Mouse (Mus musculus): ENCODE data around the gene Ipo5. TPM values are rescaled to one million over a fixed set of nuclear protein-coding genes. Genes with fewer than 3 reads are reported as not detected.
A peak's percentile ranks its signal among the peaks of the same experiment; 100 is the strongest.

The Ipo5 gene
- polyA plus RNA-seq, 1 experiment from 2014 or later = 77.8 TPM

GRCm38 (mm10) chr14:120931236-120931635, 20.2 kb downstream of the Ipo5 start:
- Histone ChIP-seq H3K4me2 (ENCODE audit: low read length) (no peak overlapping the region), H3K9ac (replicated peaks; ENCODE audit: low read length) (no peak overlapping the region), H3K9me3 (ENCODE audit: control insufficient read depth, low read length) (no peaks in the 10 kb centered on the region), H3K36me3 (ENCODE audit: control insufficient read depth, insufficient read depth, low read length) (peaks cover 89% of the 10 kb centered on the region), H3K27me3 (ENCODE audit: control insufficient read depth, insufficient read depth, low read length) (no peaks in the 10 kb centered on the region), H3K4me3 (replicated peaks; ENCODE audit: low read depth, low read length) (no peak overlapping the region), H3K27ac (replicated peaks; ENCODE audit: low read depth, low read length) (no peak overlapping the region), H3K4me1 (ENCODE audit: control insufficient read depth, insufficient read depth, low read length) (no peaks in the 10 kb centered on the region)
- WGBS = 88% methylated on average over 4 of the region's 4 CpGs
- DNase-seq (no peak), ATAC-seq (ENCODE audit: low FRiP score, low TSS enrichment) (no peak)

GRCm38 (mm10) chr14:120933624-120934023, 22.6 kb downstream of the Ipo5 start:
- no peaks in the 10 kb centered on the region for H3K27me3 ChIP-seq (ENCODE audit: control insufficient read depth, insufficient read depth, low read length)
- no peaks in the 10 kb centered on the region for H3K9me3 ChIP-seq (ENCODE audit: control insufficient read depth, low read length)
- no peak overlapping the region for H3K9ac ChIP-seq (replicated peaks; ENCODE audit: low read length)
- DNase-seq = no peak
- H3K4me2 ChIP-seq (ENCODE audit: low read length) = no peak overlapping the region
- H3K36me3 ChIP-seq (ENCODE audit: control insufficient read depth, insufficient read depth, low read length) = peaks cover 86% of the 10 kb centered on the region
- H3K4me3 ChIP-seq (replicated peaks; ENCODE audit: low read depth, low read length) = no peak overlapping the region
- WGBS = 96% methylated on average over 8 of the region's 8 CpGs
- H3K4me1 ChIP-seq (ENCODE audit: control insufficient read depth, insufficient read depth, low read length) = no peaks in the 10 kb centered on the region
- no peak overlapping the region for H3K27ac ChIP-seq (replicated peaks; ENCODE audit: low read depth, low read length)
- no peak for ATAC-seq (ENCODE audit: low FRiP score, low TSS enrichment)

GRCm38 (mm10) chr14:120937102-120937501, 26.1 kb downstream of the Ipo5 start:
- Histone ChIP-seq H3K4me2 (ENCODE audit: low read length) (no peak overlapping the region), H3K36me3 (ENCODE audit: control insufficient read depth, insufficient read depth, low read length) (peaks cover 91% of the 10 kb centered on the region), H3K9me3 (ENCODE audit: control insufficient read depth, low read length) (no peaks in the 10 kb centered on the region), H3K27ac (replicated peaks; ENCODE audit: low read depth, low read length) (no peak overlapping the region), H3K9ac (replicated peaks; ENCODE audit: low read length) (no peak overlapping the region), H3K4me1 (ENCODE audit: control insufficient read depth, insufficient read depth, low read length) (no peaks in the 10 kb centered on the region), H3K4me3 (replicated peaks; ENCODE audit: low read depth, low read length) (no peak overlapping the region), H3K27me3 (ENCODE audit: control insufficient read depth, insufficient read depth, low read length) (no peaks in the 10 kb centered on the region)
- ATAC-seq (ENCODE audit: low FRiP score, low TSS enrichment) (no peak), DNase-seq (no peak)
- 87% methylated on average over 1 of the region's 1 CpGs for WGBS

- H3K4me2 ChIP-seq (ENCODE audit: low read length) = no peak overlapping the region
- H3K4me3 ChIP-seq (replicated peaks; ENCODE audit: low read depth, low read length) = no peak overlapping the region
- DNase-seq (no peak), ATAC-seq (ENCODE audit: low FRiP score, low TSS enrichment) (no peak)
- no peaks in the 10 kb centered on the region for H3K4me1 ChIP-seq (ENCODE audit: control insufficient read depth, insufficient read depth, low read length)
- WGBS = 90% methylated on average over 9 of the region's 9 CpGs
- H3K9me3 ChIP-seq (ENCODE audit: control insufficient read depth, low read length) = no peaks in the 10 kb centered on the region
- H3K36me3 ChIP-seq (ENCODE audit: control insufficient read depth, insufficient read depth, low read length) = peaks cover 90% of the 10 kb centered on the region
- no peaks in the 10 kb centered on the region for H3K27me3 ChIP-seq (ENCODE audit: control insufficient read depth, insufficient read depth, low read length)
- no peak overlapping the region for H3K9ac ChIP-seq (replicated peaks; ENCODE audit: low read length)
- H3K27ac ChIP-seq (replicated peaks; ENCODE audit: low read depth, low read length) = no peak overlapping the region
Observed at GRCm38 (mm10) chr14:120942803-120943202, 31.8 kb downstream of the Ipo5 start.

DNA sequence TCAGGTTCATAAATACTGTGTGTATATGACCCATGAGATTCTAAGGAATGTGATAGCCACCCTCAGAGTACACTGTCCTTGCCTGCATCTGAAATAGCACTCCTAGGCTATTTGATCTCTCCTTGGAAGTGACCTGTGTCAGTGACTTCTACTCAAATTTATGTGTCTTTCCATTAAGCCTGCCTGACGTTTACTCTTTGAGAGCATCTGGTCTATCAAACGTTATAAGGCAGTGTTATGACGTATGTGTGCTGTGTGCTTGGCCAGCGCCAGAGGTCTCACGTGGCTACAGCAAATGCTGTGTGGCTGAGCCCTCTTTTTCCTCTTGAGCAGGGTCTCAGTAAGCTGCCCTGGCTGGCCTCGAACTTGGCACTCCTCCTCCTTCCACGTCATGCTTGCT, 34.1 kb downstream of the Ipo5 start:
- 89% methylated on average over 7 of the region's 7 CpGs for WGBS

GRCm38 (mm10) chr14:120947104-120947503, 36.1 kb downstream of the Ipo5 start:
- H3K9ac ChIP-seq (replicated peaks; ENCODE audit: low read length) = no peak overlapping the region
- 60% methylated on average over 8 of the region's 8 CpGs for WGBS
- ATAC-seq (ENCODE audit: low FRiP score, low TSS enrichment) = no peak
- peak; percentile 49 for DNase-seq
- H3K27ac ChIP-seq (replicated peaks; ENCODE audit: low read depth, low read length) = peak overlapping the region; percentile 20; the same call in 1 of the 2 replicates
- no peaks in the 10 kb centered on the region for H3K4me1 ChIP-seq (ENCODE audit: control insufficient read depth, insufficient read depth, low read length)
- H3K27me3 ChIP-seq (ENCODE audit: control insufficient read depth, insufficient read depth, low read length) = no peaks in the 10 kb centered on the region
- no peak overlapping the region for H3K4me3 ChIP-seq (replicated peaks; ENCODE audit: low read depth, low read length)
- H3K9me3 ChIP-seq (ENCODE audit: control insufficient read depth, low read length) = no peaks in the 10 kb centered on the region
- peaks cover 63% of the 10 kb centered on the region for H3K36me3 ChIP-seq (ENCODE audit: control insufficient read depth, insufficient read depth, low read length)
- H3K4me2 ChIP-seq (ENCODE audit: low read length) = no peak overlapping the region

More for the DNA sequence above, 34.1 kb downstream of the Ipo5 start:
- Histone ChIP-seq H3K9ac (replicated peaks; ENCODE audit: low read length) (no peak overlapping the region), H3K36me3 (ENCODE audit: control insufficient read depth, insufficient read depth, low read length) (peaks cover 83% of the 10 kb centered on the region), H3K4me3 (replicated peaks; ENCODE audit: low read depth, low read length) (no peak overlapping the region), H3K27ac (replicated peaks; ENCODE audit: low read depth, low read length) (no peak overlapping the region), H3K4me2 (ENCODE audit: low read length) (no peak overlapping the region), H3K4me1 (ENCODE audit: control insufficient read depth, insufficient read depth, low read length) (no peaks in the 10 kb centered on the region), H3K9me3 (ENCODE audit: control insufficient read depth, low read length) (no peaks in the 10 kb centered on the region), H3K27me3 (ENCODE audit: control insufficient read depth, insufficient read depth, low read length) (no peaks in the 10 kb centered on the region)
- ATAC-seq (ENCODE audit: low FRiP score, low TSS enrichment) = no peak
- DNase-seq = no peak

GRCm38 (mm10) chr14:120949002-120949401, 38.0 kb downstream of the Ipo5 start:
- H3K4me2 ChIP-seq (ENCODE audit: low read length) = no peak overlapping the region
- ATAC-seq (ENCODE audit: low FRiP score, low TSS enrichment) (no peak), DNase-seq (no peak)
- H3K9ac ChIP-seq (replicated peaks; ENCODE audit: low read length) = no peak overlapping the region
- H3K36me3 ChIP-seq (ENCODE audit: control insufficient read depth, insufficient read depth, low read length) = peaks cover 44% of the 10 kb centered on the region
- H3K27me3 ChIP-seq (ENCODE audit: control insufficient read depth, insufficient read depth, low read length) = no peaks in the 10 kb centered on the region
- WGBS = 94% methylated on average over 5 of the region's 5 CpGs
- no peak overlapping the region for H3K4me3 ChIP-seq (replicated peaks; ENCODE audit: low read depth, low read length)
- H3K9me3 ChIP-seq (ENCODE audit: control insufficient read depth, low read length) = no peaks in the 10 kb centered on the region
- H3K27ac ChIP-seq (replicated peaks; ENCODE audit: low read depth, low read length) = no peak overlapping the region
- no peaks in the 10 kb centered on the region for H3K4me1 ChIP-seq (ENCODE audit: control insufficient read depth, insufficient read depth, low read length)

DNA sequence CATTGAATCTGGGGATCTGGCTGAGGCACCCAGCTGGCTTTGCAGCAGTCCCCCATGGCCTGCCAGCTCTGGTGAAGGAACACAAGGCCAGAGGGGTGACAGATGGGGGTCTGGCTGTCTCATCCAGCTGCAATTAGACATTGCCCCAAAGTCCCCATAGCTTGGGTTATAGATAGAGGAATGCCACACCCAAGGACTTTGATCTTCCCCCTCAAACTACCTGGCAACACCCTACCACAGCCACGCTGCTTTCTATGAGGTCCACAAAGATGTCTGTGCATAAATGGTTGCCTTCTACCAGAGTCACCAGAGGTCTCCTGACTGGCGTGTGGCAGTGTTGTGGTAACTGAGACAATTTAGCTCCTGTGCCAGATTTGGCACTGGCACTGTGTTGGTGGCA, 39.0 kb downstream of the Ipo5 start:
- ATAC-seq (ENCODE audit: low FRiP score, low TSS enrichment) (no peak), DNase-seq (no peak)
- Histone ChIP-seq H3K36me3 (ENCODE audit: control insufficient read depth, insufficient read depth, low read length) (peaks cover 34% of the 10 kb centered on the region), H3K27me3 (ENCODE audit: control insufficient read depth, insufficient read depth, low read length) (no peaks in the 10 kb centered on the region), H3K4me3 (replicated peaks; ENCODE audit: low read depth, low read length) (no peak overlapping the region), H3K9me3 (ENCODE audit: control insufficient read depth, low read length) (no peaks in the 10 kb centered on the region), H3K27ac (replicated peaks; ENCODE audit: low read depth, low read length) (no peak overlapping the region), H3K4me2 (ENCODE audit: low read length) (no peak overlapping the region), H3K4me1 (ENCODE audit: control insufficient read depth, insufficient read depth, low read length) (no peaks in the 10 kb centered on the region), H3K9ac (replicated peaks; ENCODE audit: low read length) (no peak overlapping the region)
- WGBS = 95% methylated on average over 2 of the region's 2 CpGs

- no peaks in the 10 kb centered on the region for H3K9me3 ChIP-seq (ENCODE audit: control insufficient read depth, low read length)
- H3K36me3 ChIP-seq (ENCODE audit: control insufficient read depth, insufficient read depth, low read length) = peaks cover 16% of the 10 kb centered on the region
- no peak overlapping the region for H3K27ac ChIP-seq (replicated peaks; ENCODE audit: low read depth, low read length)
- no peaks in the 10 kb centered on the region for H3K27me3 ChIP-seq (ENCODE audit: control insufficient read depth, insufficient read depth, low read length)
- no peaks in the 10 kb centered on the region for H3K4me1 ChIP-seq (ENCODE audit: control insufficient read depth, insufficient read depth, low read length)
- no peak for ATAC-seq (ENCODE audit: low FRiP score, low TSS enrichment)
- no peak overlapping the region for H3K4me2 ChIP-seq (ENCODE audit: low read length)
- no peak for DNase-seq
- 50% methylated on average over 2 of the region's 2 CpGs for WGBS
- no peak overlapping the region for H3K9ac ChIP-seq (replicated peaks; ENCODE audit: low read length)
- H3K4me3 ChIP-seq (replicated peaks; ENCODE audit: low read depth, low read length) = no peak overlapping the region
Observed at GRCm38 (mm10) chr14:120952434-120952833, 41.4 kb downstream of the Ipo5 start.

Data from midbrain, embryonic 14.5 days (tissue).